Mouse (Mus musculus) kidney, embryonic 14.5 days (tissue): ENCODE results near the gene Irf2. TPM values are rescaled to one million over a fixed set of nuclear protein-coding genes. Genes with fewer than 3 reads are reported as not detected.
A peak's percentile ranks its signal among the peaks of the same experiment; 100 is the strongest.

Experiments used
- ATAC-seq: fragments of 200-750 bp; cut with Nextera tagmentation; 2 replicates; pipeline ENCODE4 v1.8.0; 2017; ENCODE audit warnings: moderate number of reproducible peaks, mild to moderate bottlenecking, moderate TSS enrichment, moderate library complexity; ENCODE audit not compliant: low FRiP score, low TSS enrichment
- H3K27ac ChIP-seq: fragments of 300-500 bp; sonication (generic); 2 replicates; pipeline ENCODE4 v1.5.1; 2014; ENCODE audit warnings: low read depth, mild to moderate bottlenecking, low read length, moderate library complexity, mixed read lengths
- H3K27me3 ChIP-seq: fragments of 300-500 bp; sonication (generic); 2 replicates; pipeline ENCODE4 v1.6.1; 2014; ENCODE audit warnings: mild to moderate bottlenecking, low read length; ENCODE audit not compliant: control insufficient read depth, insufficient read depth
- H3K36me3 ChIP-seq: fragments of 300-500 bp; sonication (generic); 2 replicates; pipeline ENCODE4 v1.6.1; 2014; ENCODE audit warnings: low read length, mixed read lengths; ENCODE audit not compliant: control insufficient read depth, insufficient read depth
- H3K4me1 ChIP-seq: fragments of 300-500 bp; sonication (generic); 2 replicates; pipeline ENCODE4 v1.6.1; 2014; ENCODE audit warnings: low read length, mixed read lengths; ENCODE audit not compliant: control insufficient read depth, insufficient read depth
- H3K4me2 ChIP-seq: fragments of 300-500 bp; sonication (generic); replicated peaks from 2 replicates; pipeline ENCODE4 v1.6.1; 2014; ENCODE audit warnings: low read depth, mild to moderate bottlenecking, low read length
- H3K4me3 ChIP-seq: fragments of 300-500 bp; sonication (generic); 2 replicates; pipeline ENCODE4 v1.5.1; 2014; ENCODE audit warnings: mild to moderate bottlenecking, low read length
- H3K9ac ChIP-seq: fragments of 300-500 bp; sonication (generic); 2 replicates; pipeline ENCODE4 v1.6.1; 2014; ENCODE audit warnings: low read depth, mild to moderate bottlenecking, low read length, moderate library complexity
- H3K9me3 ChIP-seq: fragments of 300-500 bp; sonication (generic); 2 replicates; pipeline ENCODE4 v1.6.1; 2016; ENCODE audit warnings: low read length; ENCODE audit not compliant: control insufficient read depth
- WGBS: fragments of 180-500 bp; shearing (Covaris S2); extraction: QIAGEN DNeasy Blood & Tissue Kit; methylation state at CpG from one replicate; pipeline ENCODE4 v1.1.7; 2014; 5-methylcytosine and 5-hydroxymethylcytosine counted together
- polyA plus RNA-seq: library from polyadenylated mRNA; unstranded; fragments of >200 nt; fragmentation: Nextera tagmentation; extraction: Ambion mirVana; gene quantifications from 2 replicates; pipeline ENCODE4 v1.2.1, GENCODE M21; 2014

Irf2 gene
- 13.9 and 14.2 TPM in 2 replicates for polyA plus RNA-seq

DNA sequence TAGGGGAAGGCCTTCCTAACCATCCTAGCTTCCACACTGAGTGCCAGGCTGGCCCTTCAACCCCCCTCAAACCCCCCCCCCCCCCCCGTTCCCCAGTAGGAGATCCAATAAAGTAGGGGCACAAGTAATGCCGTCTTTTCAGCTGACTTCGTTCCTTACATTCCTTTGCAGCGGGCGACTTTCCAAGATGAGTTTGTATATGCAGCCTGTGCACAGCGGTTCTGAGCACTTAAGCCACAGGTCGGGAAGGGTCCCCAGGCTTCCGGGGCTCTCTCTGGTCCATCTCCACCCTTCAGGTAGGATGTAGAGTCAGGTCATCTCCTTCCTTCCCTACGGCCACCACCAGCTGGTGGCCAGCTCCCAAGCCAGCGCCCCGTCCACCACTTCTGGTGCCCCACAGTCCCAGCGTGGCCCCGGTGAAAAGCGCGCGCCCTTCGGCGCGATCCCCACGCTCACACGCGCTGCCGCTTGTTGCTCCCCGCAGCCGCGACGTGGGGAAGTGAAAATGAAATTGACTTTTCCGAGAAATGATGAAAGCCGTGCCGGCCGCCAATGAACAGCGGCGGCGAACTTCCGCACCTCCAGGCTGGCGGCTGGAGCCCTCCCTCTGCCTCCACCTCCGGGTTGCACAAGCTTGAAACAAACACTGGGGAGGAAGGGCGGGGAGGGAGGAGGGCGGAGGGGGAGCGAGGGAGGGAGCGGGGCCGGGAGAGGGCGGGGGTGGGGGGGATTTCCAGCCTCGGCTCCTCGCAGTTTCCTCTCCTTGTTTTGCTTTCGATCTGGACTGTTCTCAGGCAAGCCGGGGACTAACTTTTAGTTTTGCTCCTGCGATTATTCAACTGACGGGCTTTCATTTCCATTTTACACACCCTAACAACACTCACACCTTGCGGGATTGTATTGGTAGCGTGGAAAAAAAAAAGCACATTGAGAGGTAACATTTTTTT, at the start of gene Irf2:
Gene Irf2, plus strand, starts transcription at position 730 of the 947 bp plus-strand sequence.
- peak within 1 kb of the TSS; percentile 93 for H3K4me3 ChIP-seq
- peak within 1 kb of the TSS; percentile 95 for H3K27ac ChIP-seq
- no peaks in the 10 kb centered on the region for H3K9me3 ChIP-seq
- H3K9ac ChIP-seq: peak within 1 kb of the TSS; percentile 97
- H3K4me1 ChIP-seq: peaks cover 16% of the 10 kb centered on the region
- H3K4me2 ChIP-seq: peak within 1 kb of the TSS; percentile 74
- H3K27me3 ChIP-seq: no peaks in the 10 kb centered on the region
- WGBS: under 1% methylated on average over 49 of the region's 51 CpGs
- ATAC-seq: peak; percentile 87
- no peaks in the 10 kb centered on the region for H3K36me3 ChIP-seq

DNA sequence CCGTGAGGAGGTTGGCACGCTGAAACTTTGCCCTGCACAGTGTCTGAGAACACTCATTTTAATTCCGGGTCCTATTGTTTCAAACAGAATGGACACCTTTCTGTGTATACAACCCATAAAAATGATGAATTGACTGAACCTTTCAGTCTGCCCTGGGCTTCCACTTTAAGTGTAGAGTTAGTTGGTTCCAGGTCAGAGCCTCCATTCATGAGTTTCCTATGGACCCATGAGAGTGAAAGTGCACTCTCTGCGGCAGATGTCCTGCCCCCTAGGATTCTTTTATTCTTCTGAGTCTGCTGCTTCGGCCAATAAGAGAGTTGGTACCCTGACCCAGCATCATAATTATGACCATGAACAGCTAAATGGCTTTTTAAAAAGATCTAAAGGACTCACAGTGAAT, 49.4 kb upstream of the Irf2 start:
- Histone ChIP-seq H3K9me3 (no peaks in the 10 kb centered on the region), H3K27me3 (no peaks in the 10 kb centered on the region)
- 40% methylated on average over 5 of the region's 5 CpGs for WGBS

DNA sequence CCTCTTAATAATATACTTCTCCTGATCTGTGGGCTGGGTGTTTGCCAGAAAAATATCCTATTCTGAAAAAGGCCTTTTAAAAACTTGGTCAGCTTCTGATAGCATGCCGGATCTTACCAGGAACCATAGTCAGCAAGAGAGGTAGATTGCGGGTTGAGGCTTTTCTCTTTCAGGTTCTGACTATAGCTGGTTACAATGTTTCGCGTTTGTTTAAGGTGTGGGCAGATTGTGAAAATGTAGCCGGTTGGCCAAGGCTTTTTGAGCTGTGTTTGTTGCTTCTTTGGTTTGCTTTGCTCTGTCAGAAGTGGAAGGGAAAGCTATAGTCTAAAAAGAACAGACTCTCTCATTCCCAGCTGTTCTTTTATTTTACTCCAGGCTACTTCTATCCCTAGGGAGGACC, 49.0 kb upstream of the Irf2 start:
- Histone ChIP-seq H3K36me3 (no peaks in the 10 kb centered on the region), H3K4me1 (peaks cover 7% of the 10 kb centered on the region), H3K9ac (no peak overlapping the region), H3K4me3 (no peak overlapping the region), H3K9me3 (no peaks in the 10 kb centered on the region), H3K4me2 (no peak overlapping the region), H3K27me3 (no peaks in the 10 kb centered on the region), H3K27ac (no peak overlapping the region)
- ATAC-seq: no peak
- whole genome bisulfite sequencing: 84% methylated on average over 5 of the region's 5 CpGs

More for the DNA sequence above, 49.4 kb upstream of the Irf2 start:
- no peak overlapping the region for H3K4me3 ChIP-seq
- no peak for ATAC-seq
- peaks cover 7% of the 10 kb centered on the region for H3K4me1 ChIP-seq
- H3K27ac ChIP-seq: no peak overlapping the region
- H3K4me2 ChIP-seq: no peak overlapping the region
- H3K9ac ChIP-seq: no peak overlapping the region
- H3K36me3 ChIP-seq: no peaks in the 10 kb centered on the region

DNA sequence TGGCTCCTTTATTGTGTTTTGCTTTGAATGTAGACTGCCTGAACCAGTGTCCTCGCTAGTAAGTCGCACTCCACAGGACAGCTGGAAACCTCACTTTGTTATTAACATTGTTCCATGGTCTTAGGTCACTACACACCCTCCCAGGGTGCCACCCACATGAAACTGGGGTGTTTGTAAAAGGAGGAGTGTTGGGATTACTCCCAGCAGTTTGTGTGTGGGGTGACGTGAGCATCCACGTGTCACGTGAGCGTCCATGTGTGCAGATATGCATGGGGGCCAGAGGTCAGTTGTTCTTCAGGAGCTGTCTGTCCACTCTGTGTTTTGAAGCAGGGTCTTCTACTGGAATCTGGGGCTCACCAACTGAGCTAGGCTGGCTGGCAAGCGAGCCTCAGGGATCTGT, 48.2 kb upstream of the Irf2 start:
- H3K4me3 ChIP-seq: no peak overlapping the region
- 62% methylated on average over 7 of the region's 7 CpGs for WGBS

DNA sequence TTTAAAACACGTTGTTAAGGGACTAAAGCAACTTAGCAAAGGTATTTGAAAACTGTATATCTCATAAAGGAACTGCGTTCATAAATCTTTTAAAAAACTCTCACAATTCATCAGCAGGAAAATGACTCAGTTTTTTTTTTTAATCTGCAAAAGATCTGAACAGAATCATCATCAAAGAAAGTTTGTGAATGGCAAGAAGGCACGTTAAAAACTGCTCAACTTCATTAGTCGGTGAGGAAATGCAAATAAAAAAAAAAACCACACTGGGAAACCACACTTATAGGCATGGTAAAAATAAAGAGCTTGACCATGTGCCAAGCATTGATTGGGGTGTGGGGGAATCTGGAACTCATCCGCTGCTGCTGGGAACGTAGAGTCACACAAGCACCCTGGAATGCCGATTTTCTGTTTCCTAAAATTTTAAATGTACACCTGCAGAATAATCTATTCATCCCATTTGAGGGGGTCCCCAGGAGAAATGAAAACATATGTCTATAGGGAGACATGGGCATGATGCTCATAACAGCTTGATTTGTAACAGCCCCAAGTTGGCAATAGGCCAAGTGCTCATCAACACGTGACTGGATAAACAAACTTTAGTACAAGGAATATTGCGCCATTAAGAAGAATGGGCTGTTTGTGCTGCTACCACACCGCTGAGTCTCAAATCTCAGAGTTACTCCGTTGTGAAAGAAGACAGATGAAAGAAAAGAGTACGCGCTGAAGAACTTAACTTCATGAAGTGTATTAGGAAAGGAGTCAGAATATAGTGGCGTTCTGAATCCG, 43.1 kb upstream of the Irf2 start:
- Histone ChIP-seq H3K4me2 (no peak overlapping the region), H3K27me3 (no peaks in the 10 kb centered on the region), H3K27ac (no peak overlapping the region), H3K9me3 (no peaks in the 10 kb centered on the region; the same call in 1 of the 2 replicates), H3K36me3 (no peaks in the 10 kb centered on the region), H3K4me1 (peaks cover 4% of the 10 kb centered on the region), H3K4me3 (no peak overlapping the region), H3K9ac (no peak overlapping the region)
- no peak for ATAC-seq
- whole genome bisulfite sequencing: 63% methylated on average over 15 of the region's 15 CpGs

More for the DNA sequence above, 48.2 kb upstream of the Irf2 start:
- Histone ChIP-seq H3K27me3 (no peaks in the 10 kb centered on the region), H3K9ac (no peak overlapping the region), H3K36me3 (no peaks in the 10 kb centered on the region), H3K9me3 (no peaks in the 10 kb centered on the region), H3K27ac (no peak overlapping the region), H3K4me1 (peaks cover 7% of the 10 kb centered on the region), H3K4me2 (no peak overlapping the region)
- no peak for ATAC-seq

DNA sequence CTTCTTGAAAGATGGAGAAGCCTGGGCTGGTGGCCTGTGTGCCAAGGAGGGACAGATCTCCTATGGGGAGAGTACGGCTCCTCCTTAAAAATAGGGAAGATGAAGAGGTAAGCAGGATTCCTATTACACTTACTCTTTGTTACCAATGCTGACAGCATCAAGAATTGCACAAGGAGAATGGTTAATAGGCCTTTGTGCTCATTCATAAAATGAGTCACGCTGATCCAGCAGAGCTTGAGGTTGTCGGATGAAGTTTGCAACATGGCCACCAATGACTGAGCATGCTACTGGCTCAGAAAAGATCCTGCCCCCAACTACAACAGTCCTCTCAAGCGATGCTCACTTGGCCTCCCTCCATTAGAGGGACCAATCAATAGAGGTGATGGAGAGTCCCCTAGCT, 42.0 kb upstream of the Irf2 start:
- Histone ChIP-seq H3K4me2 (no peak overlapping the region), H3K27ac (no peak overlapping the region), H3K4me1 (no peaks in the 10 kb centered on the region), H3K27me3 (no peaks in the 10 kb centered on the region), H3K4me3 (no peak overlapping the region), H3K9ac (no peak overlapping the region), H3K36me3 (no peaks in the 10 kb centered on the region), H3K9me3 (no peaks in the 10 kb centered on the region; the same call in 1 of the 2 replicates)
- WGBS: 88% methylated on average over 4 of the region's 4 CpGs
- no peak for ATAC-seq

DNA sequence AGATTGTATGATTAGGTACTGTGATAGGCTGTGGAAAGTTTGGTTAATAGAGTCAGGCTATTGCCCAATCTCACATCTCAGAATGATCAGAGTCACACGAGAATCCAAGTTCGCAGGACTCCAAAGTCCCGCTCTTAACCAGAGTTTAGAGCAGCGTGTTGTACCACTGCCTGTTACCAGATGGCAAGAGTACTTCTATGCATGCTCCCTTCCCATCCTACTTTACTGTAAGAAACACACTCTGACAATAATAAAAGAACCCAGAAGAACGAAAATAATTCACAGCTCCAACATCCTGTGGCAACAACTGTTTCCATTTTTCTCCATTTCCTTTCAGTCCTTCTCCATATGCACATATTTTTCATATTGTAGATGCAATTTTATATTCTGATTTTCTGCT, 41.4 kb upstream of the Irf2 start:
- H3K4me2 ChIP-seq: no peak overlapping the region
- no peak overlapping the region for H3K27ac ChIP-seq
- no peaks in the 10 kb centered on the region for H3K27me3 ChIP-seq
- no peak overlapping the region for H3K9ac ChIP-seq
- H3K4me1 ChIP-seq: no peaks in the 10 kb centered on the region
- no peaks in the 10 kb centered on the region for H3K36me3 ChIP-seq
- WGBS: 88% methylated on average over 5 of the region's 5 CpGs
- ATAC-seq: no peak
- no peaks in the 10 kb centered on the region; the same call in 1 of the 2 replicates for H3K9me3 ChIP-seq
- H3K4me3 ChIP-seq: no peak overlapping the region

DNA sequence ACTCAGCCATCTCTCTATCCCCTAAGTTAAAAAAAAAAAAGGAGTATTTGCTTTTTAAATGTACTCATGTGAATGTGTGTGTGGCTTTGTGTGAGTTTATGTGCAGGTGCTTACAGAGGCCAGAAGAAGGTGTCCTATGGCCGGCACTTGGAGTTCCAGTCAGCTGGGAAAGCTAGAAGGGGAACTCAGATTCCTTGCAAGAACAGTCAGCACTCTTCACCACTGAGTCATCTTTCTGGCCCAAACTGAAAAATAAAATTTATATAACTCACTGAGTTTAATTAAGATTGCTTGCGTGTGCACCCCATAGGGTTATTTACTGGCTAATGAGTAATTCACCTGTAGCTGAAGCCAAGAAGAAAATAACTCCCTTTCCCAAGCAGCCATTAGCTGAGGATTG, 34.4 kb upstream of the Irf2 start:
- WGBS: 85% methylated on average over 2 of the region's 2 CpGs
- no peak overlapping the region for H3K9ac ChIP-seq
- no peaks in the 10 kb centered on the region for H3K9me3 ChIP-seq
- H3K27me3 ChIP-seq: no peaks in the 10 kb centered on the region
- H3K36me3 ChIP-seq: no peaks in the 10 kb centered on the region
- no peak overlapping the region for H3K27ac ChIP-seq
- no peak overlapping the region for H3K4me2 ChIP-seq
- no peak for ATAC-seq
- H3K4me1 ChIP-seq: no peaks in the 10 kb centered on the region
- H3K4me3 ChIP-seq: no peak overlapping the region

DNA sequence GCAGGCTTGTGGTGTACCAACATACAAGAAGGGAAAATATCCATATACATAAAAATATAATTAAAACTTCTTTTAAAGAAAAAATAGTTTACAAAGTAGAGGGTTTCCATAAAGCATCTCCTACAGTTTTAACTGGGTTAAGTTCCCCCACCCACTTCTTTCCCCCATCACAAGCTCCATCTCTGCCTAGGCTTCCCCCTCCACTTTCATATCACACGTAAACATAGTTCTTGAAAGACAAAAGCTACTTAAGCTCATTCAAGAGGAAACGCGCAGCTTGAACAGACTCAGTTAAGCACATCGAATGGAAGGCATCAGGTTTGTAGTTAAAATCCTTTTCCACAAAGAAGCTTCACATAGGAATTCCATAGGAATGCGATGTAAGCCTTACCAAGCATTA, 32.8 kb upstream of the Irf2 start:
- WGBS: 85% methylated on average over 5 of the region's 5 CpGs
- Histone ChIP-seq H3K4me1 (no peaks in the 10 kb centered on the region), H3K9ac (no peak overlapping the region), H3K36me3 (no peaks in the 10 kb centered on the region), H3K4me3 (no peak overlapping the region), H3K4me2 (no peak overlapping the region), H3K9me3 (no peaks in the 10 kb centered on the region), H3K27me3 (no peaks in the 10 kb centered on the region), H3K27ac (no peak overlapping the region)
- ATAC-seq: no peak
